Mouse (Mus musculus) thymus, postnatal 4 days (tissue): Measurements from ENCODE around the gene Ece1.
A peak's percentile ranks its signal among the peaks of the same experiment; 100 is the strongest.

ENCODE experiments used
- DNase-seq: peaks from one replicate; pipeline ENCODE4 v3.0.0; 2021

Gene Ece1

GRCm38 (mm10) chr4:137857116-137857515 lies 4.9 kb upstream of the Ece1 start:
- peak; percentile 87 for DNase-seq

DNA sequence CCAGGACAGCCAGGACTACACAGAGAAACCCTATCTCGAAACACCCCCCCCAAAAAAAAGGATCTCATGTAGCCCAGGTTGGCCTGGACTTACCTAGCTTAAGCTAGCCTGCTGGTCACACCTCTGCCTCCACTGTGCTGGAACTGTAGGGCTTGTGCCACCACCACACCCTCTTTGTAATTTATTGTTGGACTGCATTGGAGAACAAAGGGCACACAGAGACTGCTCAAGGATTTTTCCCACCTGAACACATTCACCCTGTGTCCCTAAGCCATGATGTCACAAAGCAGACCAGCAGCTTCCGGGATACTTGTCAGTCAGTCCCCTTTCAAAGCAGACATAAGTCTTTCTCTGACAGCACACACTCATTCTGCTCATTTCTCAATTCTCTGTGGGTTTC lies 3.7 kb upstream of the Ece1 start:
- no peak for DNase-seq

DNA sequence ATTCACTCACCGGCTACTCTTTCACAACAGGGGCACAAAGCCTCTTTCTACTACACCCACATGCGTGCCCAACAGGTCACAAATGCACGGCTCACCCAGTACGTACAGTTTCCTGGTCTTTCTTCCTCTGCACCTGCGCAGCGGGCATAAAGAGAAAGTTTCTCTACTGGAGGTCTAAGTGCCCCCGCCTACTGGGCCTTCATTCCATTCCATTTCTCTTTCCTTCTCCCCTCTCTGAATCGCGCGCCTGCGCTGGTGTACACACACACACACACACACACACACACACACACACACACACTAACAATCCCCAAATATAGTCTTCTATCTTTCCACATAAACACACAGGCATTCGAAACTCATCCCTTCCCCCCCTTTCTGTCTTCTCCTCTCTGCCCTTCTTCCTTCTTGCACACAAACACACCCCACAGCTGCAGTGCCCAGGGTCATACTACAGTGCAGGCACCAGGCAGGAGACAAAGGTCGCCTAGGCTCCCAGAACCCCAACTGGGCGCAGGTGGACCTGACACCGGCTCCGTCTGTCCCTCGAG lies 501 bp upstream of the Ece1 start:
- peak; percentile 77 for DNase-seq

DNA sequence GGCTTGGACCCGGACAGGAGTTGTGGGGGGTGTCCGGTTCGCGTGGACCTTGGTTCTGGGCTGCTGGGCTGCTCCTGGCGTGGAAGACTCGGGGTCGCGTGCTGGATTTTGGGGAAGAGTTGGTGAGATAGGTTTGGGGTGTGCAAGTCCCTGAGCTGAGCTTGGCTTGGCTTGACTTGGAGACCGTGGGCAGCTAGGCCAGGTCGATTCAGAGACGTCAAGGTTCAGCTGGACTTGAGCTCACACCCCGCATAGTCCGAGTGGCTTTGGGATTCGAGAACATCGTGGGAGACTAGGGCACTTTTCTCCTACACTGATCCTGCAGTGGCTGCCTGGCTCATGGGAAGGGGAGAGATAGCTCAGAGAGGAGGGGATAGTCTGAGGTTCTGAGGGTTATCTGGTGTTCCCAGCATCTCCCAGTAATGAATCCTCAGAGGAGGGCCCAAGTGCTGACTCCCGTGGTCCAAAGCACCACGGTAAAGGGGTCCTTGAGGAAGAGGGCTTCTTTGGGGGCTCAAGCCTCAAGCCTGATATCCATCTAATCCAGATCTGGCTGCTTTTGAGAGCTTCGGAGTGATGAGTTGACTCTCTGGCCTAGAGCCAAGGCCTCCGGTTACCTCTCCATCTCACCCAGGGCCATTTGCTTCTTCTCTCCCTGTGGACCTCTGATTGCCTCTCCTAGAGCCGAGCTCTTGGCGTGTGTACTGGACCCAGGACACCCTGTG lies 641 bp downstream of the Ece1 start:
- DNase-seq, result no peak

DNA sequence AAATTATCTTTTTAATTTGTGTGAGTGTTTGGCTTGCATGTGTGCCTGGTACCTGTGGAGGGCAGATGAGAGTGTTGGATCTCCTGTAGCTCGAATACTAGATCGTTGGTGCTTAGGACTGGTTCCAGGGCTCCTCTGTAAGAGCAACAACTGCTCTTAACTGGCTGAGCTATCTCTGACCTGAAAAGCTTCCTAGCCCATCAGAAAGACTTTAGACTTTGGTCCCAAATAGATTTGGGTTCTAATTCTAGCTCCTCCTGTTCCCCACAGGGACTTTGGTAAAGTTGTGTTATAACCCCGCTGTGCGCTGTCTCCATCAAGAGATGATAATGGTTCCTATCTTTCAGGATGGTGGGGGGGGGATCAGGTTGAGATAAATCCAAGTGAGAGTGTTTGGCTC lies 2.0 kb downstream of the Ece1 start:
- no peak for DNase-seq

GRCm38 (mm10) chr4:137864769-137865168 lies 2.7 kb downstream of the Ece1 start:
- DNase-seq, result no peak

GRCm38 (mm10) chr4:137865221-137865641 lies 3.2 kb downstream of the Ece1 start:
- no peak for DNase-seq

DNA sequence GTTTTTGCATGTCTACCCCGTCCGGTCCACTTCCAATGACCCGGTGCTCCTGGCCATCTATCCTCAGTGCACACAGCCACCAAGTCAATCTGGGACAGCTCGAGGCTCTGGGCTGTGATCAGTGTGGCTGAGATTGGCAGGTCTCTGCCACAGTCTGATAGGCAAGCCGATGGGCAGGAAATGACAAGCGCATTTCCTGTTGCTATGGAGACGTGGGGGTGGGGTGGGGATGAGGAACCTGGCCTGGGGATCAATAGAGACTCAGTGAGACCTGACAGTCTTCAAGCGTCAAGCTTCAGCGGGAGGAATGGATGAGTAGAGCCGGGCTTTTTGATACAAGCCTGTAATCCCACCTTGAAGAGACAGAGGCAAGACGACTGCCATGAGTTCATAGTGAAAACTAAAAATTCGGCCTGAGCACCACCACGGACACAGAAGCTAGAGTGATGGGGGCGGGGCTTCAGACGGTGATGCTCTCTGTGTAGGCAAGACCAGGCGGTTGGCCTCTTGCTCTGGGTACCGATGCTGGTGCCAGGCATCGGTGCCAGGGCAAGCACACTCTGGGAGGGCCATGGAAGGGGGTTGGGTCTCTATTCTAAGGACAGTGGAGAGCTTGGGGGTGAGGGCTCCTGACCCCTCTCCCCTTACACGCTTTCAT lies 4.3 kb downstream of the Ece1 start:
- DNase-seq, result peak; percentile 76

- no peak for DNase-seq
Observed at GRCm38 (mm10) chr4:137867225-137867624, 5.2 kb downstream of the Ece1 start.

DNA sequence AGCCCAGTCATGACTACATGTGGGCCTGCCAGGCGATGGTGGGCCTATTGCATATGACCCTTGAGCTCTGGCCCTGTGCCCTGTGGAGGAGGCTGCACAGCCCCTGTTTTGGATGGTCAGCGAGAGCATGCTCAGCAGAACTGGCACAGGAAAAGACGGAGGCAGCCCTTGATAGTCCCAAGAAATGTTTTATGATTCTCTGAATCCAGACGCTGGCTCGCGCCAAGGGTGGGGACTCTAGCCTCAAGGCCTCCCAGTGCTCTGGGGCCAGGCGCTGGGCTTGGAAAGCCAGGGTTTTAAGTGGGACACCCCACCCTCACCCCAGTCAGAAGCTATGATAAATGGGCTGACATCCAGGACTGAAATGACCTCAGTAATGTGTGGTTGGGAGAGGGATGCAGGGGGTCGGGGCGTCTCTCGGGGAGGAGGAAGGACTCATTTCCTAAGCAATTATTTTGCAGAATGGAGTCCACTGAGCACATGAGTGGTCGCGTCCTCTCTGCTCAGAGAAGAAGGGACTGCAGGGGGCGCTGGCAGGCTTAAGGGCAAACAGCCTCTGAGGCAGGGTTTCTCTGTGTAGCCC lies 5.7 kb downstream of the Ece1 start:
- peak; percentile 66 for DNase-seq

DNA sequence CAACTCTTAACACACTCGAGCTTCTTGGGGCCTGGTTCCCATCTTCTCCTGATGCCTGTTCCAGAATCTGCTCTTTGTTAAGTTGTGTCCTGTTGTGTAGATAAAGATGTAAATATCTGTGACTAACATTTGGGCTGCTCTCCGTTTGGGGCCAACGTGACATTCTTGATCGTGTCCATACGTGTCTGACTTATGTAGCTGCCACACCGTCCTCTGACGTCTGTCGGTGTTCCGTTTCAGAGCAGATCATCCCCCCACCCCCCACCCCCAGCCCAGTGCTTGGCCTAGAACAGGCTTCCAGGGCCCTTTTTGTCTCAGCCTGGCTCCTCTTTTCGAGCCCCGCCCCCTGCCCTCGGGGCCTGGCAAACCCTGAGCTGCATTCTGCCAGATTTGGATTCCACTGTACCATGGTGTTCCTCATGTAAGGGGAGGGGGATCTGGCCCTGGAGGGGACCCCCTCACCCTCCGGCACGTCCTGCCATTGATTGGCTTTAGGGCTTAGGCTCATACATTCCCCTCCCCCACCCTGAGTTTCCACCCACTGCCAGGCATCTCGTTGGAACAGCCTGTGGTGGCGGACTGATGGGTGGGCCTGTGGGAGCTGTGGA lies 7.7 kb downstream of the Ece1 start:
- no peak for DNase-seq

DNA sequence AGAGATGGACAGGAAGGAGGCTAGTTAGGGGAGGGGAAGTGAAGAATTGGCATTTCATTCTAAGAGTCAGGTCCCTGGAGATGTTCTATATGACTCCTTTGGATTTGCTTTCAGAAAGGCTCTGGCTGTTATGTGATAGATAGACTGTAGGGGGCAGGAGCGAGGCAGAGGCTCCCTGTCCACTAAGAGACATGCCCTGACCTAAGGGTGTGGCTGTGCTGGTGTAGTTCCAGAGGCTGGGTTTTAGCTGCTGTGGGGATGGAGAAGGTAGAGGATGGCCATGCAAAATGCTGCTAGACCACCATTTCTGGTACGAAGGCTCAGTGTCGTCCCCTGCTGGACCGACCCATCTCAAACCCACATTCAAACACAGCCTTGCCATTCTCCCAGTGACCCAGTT lies 8.9 kb downstream of the Ece1 start:
- no peak for DNase-seq

DNA sequence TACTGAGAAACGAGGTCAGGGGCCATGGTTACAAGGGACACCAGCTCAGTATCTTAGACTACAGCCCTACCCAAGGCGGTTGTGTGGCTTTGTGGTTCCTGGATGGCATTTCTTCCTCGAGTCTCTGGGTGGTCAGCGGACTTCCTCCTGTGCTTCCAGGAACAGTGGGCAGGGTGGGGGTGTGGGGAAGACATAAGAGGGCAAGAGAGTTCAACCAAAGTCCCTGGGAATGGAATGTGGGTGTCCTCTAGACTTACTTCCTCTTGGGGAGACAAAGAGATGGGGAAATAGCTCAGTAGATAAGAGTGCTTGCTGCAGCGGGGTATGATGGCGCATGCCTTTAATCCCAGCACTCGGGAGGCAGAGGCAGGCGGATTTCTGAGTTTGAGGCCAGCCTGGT lies 9.4 kb downstream of the Ece1 start:
- no peak for DNase-seq

GRCm38 (mm10) chr4:137874337-137874736 lies 12.3 kb downstream of the Ece1 start:
- DNase-seq, result no peak

- DNase-seq, result no peak
Observed at GRCm38 (mm10) chr4:137874826-137875225, 12.8 kb downstream of the Ece1 start.

DNA sequence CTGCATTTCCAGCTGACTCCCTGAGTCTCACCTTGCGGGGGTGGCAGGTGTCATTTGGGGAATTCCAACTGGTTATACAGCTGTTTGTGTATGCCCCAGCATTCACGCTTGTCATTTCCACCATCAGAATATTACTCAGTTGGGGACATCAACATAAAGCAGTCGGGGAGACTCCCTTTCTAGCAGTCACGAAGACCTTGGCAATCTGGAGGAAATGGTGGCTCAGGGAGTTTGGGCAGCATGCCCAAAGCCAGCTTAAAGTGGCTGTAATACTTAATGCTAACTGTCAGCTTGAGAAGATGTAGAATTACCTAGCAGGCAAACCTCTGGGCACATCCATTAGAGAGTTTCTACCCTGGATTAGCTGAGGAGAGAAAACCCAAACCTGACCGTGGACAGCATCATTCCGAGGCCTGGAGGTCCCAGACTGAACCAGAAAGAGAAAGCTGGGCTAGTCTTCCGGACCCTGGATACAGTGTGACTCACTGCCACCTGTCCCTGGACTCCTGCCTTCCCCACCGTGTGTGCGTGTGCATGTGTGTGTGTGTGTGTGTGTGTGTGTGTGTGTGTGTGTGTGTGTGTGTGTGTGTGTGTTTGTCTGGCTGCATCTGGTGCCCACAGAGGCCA lies 13.5 kb downstream of the Ece1 start:
- DNase-seq, result no peak

GRCm38 (mm10) chr4:137876834-137877233 lies 14.8 kb downstream of the Ece1 start:
- no peak for DNase-seq

DNA sequence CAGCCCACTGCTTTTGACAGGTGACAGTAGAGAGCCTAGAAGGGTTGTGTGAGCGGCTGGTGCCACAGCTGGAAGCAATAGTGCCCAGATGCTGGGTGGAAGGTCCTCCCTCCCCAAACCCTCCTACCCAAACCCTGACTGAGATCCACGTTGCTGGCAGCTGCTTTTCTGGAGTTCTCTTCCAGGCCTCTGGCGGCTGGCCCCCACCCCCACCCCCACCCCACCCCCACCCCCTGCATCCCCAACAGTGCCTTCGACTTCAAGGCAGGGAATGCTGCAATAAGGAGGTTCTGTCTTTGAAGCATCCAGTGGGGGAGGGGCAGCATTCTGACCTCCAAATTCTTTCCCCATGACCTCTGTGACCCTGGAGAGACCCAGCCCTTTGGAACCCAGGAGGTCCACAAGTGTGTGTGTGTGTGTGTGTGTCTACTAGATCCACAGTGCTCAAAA lies 15.4 kb downstream of the Ece1 start:
- DNase-seq, result no peak

DNA sequence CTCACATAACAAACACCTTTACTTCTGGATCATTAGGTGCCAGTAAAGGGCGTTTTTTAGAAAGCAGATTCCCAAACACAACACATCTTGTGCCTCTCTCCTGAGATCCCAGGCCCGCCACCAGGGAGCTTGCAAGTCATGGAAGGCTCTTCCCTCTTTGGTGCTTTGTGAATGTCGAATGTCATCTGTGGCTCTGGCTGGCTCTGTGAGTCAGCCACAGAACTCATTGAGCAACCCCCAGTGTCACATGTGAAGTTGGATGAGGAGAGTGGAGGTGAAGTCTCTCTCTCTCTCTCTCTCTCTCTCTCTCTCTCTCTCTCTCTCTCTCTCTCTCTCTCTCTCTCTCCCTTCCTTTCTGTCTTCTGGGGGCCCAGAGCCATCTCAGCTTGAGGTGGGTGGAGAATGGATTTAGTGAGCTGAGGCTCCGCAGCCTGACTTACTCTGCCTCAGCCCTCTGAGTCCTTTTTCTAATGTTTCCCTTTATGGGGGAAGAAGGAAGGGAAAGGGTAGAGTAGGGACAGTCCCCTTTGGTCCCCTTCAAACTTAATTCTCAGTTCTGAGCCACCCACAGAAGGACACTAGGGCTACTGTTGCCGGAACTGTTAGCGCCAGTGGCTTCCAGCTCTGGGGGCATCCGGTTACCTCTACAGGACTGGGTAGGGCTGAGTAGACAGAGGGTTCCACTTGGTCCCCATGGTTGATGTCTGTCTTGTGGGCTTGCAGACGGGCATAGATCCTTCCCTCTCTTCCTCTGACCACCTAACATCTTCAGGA lies 17.5 kb downstream of the Ece1 start:
- no peak for DNase-seq

DNA sequence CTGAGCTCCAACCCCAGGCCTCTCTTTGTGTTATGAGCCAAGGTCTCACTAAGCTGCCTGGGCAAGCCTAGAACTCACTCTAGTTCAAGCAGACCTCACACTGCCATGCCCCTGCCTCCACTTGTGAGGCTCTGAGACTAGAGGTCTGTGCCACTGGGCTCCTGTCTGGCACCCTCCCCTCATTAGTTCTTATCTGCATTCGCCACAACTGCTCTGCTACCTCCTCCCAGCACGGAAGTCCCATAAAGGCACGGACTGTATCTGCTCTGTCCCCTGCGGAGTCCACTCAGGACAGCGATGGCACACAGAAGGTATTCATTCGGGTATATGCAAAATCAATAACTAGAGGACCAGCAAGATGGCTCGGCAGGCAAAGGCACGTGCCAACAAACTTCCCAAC lies 19.4 kb downstream of the Ece1 start:
- DNase-seq, result no peak

DNA sequence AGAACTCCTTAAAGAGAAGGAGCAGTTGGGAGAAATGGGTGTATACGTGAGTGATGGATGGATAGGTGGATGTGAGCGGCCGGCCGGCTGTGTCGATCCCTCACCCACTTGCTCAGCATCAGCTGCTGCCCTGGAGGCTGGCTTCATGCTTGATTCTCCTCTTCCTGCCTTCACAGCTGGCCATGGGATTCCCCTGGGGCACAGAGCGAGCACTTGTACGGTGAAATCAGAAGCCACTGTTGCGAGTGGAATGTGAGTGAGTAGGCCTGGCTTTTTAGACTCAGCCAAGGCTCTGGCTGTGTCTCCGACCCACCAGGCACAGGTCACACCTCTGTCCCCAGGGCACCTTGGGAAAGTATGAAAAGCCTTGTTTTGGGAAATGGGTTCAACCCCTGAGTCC lies 20.6 kb downstream of the Ece1 start:
- DNase-seq, result no peak

DNA sequence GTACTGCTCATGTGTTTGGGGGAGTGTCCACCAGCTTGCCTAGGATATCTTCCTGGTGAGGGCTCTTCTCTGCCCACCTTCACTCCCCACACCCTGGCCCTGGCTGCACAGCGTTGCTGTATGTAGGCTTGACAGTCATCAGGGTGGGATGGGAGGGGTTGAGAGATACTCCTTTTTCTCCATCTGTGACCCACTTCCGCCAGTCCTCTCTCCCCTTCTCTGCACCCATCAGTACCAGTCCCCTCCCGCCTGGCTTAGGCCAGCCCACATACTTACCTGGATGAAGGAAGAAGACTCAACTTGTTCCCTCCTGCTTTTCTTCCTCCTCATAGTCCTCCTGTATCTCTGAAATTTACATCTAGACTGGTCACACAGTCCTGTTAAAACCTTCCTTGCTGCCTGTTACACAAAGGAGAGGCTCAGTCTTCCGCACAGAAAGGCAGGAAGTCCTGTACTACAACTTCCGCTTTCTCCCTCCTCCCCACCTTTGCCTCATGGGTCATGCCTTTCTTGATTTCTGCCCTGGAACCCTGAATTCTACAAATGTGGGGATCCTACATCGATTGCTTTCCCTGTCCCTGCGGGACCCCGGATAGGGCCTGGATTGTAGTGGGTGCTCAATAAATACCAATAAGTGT lies 21.6 kb downstream of the Ece1 start:
- DNase-seq, result peak; percentile 33
